Mouse (Mus musculus) cerebellum, adult (tissue): ENCODE data around the gene Gm21969.

Source experiments
- ATAC-seq: cut with Nextera tagmentation; 2 replicates; pipeline ENCODE4 v1.9.2; 2017; ENCODE audit warnings: mild to moderate bottlenecking, moderate library complexity, mixed read lengths; ENCODE audit not compliant: insufficient number of reproducible peaks, low FRiP score, low TSS enrichment

The Gm21969 gene

GRCm38 (mm10) chr4:139641829-139642425 is 38.9 kb downstream of the Gm21969 start:
- no peak for ATAC-seq

- ATAC-seq, result peak; percentile 47; the same call in 1 of the 2 replicates
Measured at GRCm38 (mm10) chr4:139643972-139644371, 41.0 kb downstream of the Gm21969 start.

GRCm38 (mm10) chr4:139646916-139647315 is 43.9 kb downstream of the Gm21969 start:
- no peak for ATAC-seq

- ATAC-seq, result no peak
Measured at GRCm38 (mm10) chr4:139650086-139650743, 47.2 kb downstream of the Gm21969 start.

- no peak for ATAC-seq
Measured at GRCm38 (mm10) chr4:139650907-139651306, 47.9 kb downstream of the Gm21969 start.

GRCm38 (mm10) chr4:139653238-139653637 is 50.3 kb downstream of the Gm21969 start, which contains the start of gene Tas1r2:
Tas1r2 (plus strand) TSS chr4:139653538.
- no peak for ATAC-seq

- ATAC-seq, result no peak
Measured at GRCm38 (mm10) chr4:139661897-139662296, 58.9 kb downstream of the Gm21969 start.

- no peak for ATAC-seq
Measured at GRCm38 (mm10) chr4:139667632-139668031, 64.6 kb downstream of the Gm21969 start.

GRCm38 (mm10) chr4:139669847-139670246 is 66.9 kb downstream of the Gm21969 start:
- no peak for ATAC-seq

- no peak for ATAC-seq
Measured at GRCm38 (mm10) chr4:139675696-139676095, 72.7 kb downstream of the Gm21969 start.

- no peak for ATAC-seq
Measured at GRCm38 (mm10) chr4:139683728-139684638, 81.0 kb downstream of the Gm21969 start.

- no peak for ATAC-seq
Measured at GRCm38 (mm10) chr4:139684639-139685017, 81.6 kb downstream of the Gm21969 start.

GRCm38 (mm10) chr4:139688058-139688457 is 85.1 kb downstream of the Gm21969 start:
- no peak for ATAC-seq

- ATAC-seq, result no peak
Measured at GRCm38 (mm10) chr4:139689627-139690269, 86.8 kb downstream of the Gm21969 start.

- ATAC-seq, result no peak
Measured at GRCm38 (mm10) chr4:139693315-139693714, 90.3 kb downstream of the Gm21969 start.

- no peak for ATAC-seq
Measured at GRCm38 (mm10) chr4:139697755-139698154, 94.8 kb downstream of the Gm21969 start.

GRCm38 (mm10) chr4:139698602-139699001 is 95.6 kb downstream of the Gm21969 start:
- ATAC-seq, result no peak

- ATAC-seq, result no peak
Measured at GRCm38 (mm10) chr4:139702914-139703313, 99.9 kb downstream of the Gm21969 start.

GRCm38 (mm10) chr4:139703468-139703867 is 100.5 kb downstream of the Gm21969 start:
- no peak for ATAC-seq

- ATAC-seq, result no peak
Measured at GRCm38 (mm10) chr4:139705986-139706385, 103.0 kb downstream of the Gm21969 start.
